Mouse (Mus musculus) gastrocnemius, postnatal 36 days (tissue): ENCODE results near the gene Cyp1a2. TPM values are rescaled to one million over a fixed set of nuclear protein-coding genes. Genes with fewer than 3 reads are reported as not detected.

ENCODE experiments used
- DNase-seq, 2 experiments: peaks; one replicate each; pipeline ENCODE4 v3.0.0; 2022
- intact Hi-C: fragments of 180-260 bp; cut with DNase I; formaldehyde crosslinking; loops from one replicate; pipeline ENCODE4 v1.15.1; 2025
- total RNA-seq, 2 experiments: library from RNA; stranded (reverse); gene quantifications; 2 replicates each; pipeline ENCODE4 v1.2.3; 2021

The Cyp1a2 gene
- total RNA-seq, 2 experiments from 2014 or later: not detected

DNA sequence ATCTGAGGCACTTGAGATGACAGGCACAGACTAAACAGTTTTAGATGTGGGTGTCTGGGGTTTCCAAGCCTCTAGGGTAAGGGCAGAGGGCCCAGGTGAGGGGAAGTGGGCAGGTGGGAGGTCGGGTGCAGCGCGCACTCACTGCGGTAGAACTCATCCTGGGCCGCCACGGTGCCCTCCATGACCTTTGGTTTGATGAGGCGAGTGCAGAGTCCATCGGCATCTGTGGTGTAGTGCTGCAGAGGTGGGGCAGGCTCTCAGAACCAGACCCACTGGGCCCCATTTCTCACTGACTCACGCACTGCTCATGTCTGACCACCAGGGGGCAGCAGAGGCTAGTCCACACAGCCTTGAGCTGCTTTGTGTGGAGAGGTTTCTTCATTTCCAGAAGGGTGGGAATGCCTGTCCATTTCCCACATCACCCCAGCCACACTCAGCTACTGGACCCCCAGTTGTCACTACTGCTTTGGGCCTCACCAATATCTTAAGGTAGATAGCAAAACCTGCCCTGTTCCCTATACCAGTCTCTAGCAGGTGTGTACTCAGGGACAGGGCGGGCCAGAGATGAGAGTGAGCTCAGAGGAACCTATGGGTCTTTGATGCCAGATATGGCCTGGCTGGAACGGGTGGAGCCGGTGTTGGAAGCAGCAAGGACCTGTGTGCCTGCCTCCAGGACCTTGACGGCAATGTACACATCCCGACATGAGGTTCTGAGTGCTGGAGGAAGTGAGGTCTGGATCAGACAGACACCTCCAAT is 54.2 kb downstream of the Cyp1a2 start:
- intact Hi-C loops: loop anchor here (1.0 kb wide), 1 partner anchor 26 kb away; no protein-coding TSS in a partner anchor
- peak; percentile 69 to 74 for DNase-seq

DNA sequence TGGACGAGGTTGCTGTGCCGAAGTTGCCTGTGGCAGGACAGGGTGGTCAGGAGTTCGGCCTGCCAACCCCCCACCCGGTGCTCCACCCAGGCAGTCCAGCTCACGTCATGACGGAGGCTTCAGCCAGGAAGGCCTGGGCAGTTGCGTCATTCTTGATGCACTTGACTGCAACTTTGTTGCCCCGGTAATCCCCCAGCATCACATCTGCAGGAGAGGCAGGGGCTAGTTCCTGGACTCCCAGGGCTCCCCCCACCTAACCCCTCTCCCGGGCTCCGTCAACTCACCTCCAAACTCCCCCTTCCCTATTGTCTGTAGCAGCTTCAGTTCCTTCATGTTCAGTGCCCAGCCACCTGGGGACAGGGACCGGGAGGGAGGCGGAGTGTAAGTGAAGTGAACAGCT is 54.8 kb downstream of the Cyp1a2 start:
- DNase-seq: no peak
- intact Hi-C loops: loop anchor here (1.0 kb wide), 1 partner anchor 27 kb away; no protein-coding TSS in a partner anchor

DNA sequence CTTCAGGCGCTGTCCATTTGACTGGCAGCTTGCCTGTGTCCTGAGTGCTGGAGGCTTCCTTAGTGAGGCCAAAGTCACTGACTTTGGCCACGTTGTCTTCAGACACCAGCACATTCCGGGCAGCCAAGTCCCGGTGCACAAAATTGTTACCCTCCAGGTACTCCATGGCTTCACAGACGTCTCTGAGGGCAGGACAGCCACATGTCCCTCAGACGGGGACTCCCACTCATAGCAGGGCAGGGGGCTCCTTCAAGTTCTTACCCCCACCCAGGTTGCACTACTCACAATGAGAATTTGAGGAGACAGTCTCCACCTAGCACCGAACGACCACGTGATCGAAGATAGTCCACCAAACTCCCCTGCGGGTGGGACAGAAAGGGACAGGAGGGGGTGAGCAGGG is 55.6 kb downstream of the Cyp1a2 start:
- intact Hi-C loops: no loop called here
- DNase-seq: no peak

DNA sequence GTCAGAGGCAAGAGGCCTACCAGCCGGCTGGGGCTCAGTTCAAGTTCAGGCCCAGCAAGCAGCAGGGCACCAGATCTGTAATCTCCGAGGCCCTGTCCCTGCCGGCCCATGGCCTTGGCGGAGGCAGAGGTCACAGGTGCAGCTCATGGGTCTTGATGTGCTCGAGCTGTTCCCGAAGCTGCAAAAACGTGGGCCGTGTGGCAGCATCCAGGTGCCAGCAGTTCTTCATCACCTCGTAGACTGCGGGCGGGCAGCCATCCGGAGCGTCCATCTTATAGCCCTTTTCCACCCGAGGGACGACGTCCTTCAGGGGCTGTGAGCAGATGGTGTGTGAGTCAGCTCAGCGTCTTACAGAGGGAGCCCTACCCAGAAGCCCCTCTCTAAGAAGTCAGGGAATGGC is 56.3 kb downstream of the Cyp1a2 start:
- intact Hi-C loops: no loop called here
- DNase-seq: no peak

Other genes starting within 250 kb of the Cyp1a2 start
- gene Ppcdc, start 243.6 kb downstream of the Cyp1a2 start, total RNA-seq: 1 to 10 TPM; 7.1 to 7.7 TPM
- under 1 TPM; 0.66 to 0.74 TPM for gene Scamp5, start 215.6 kb downstream of the Cyp1a2 start, total RNA-seq
- not detected for gene Rpp25, start 179.7 kb downstream of the Cyp1a2 start, total RNA-seq
- 1,000 to 10,000 TPM; 1,357 to 1,404 TPM for gene Cox5a, start 162.4 kb downstream of the Cyp1a2 start, total RNA-seq
- 1 to 10 TPM; 4.0 to 5.5 TPM for gene Fam219b, start 146.2 kb downstream of the Cyp1a2 start, total RNA-seq
- gene Mpi, start 130.9 kb downstream of the Cyp1a2 start, total RNA-seq: 10 to 100 TPM; 80.9 to 83.7 TPM
- gene Scamp2, start 122.8 kb downstream of the Cyp1a2 start, total RNA-seq: 10 to 100 TPM; 33.8 to 37.3 TPM
- 1 to 10 TPM; 4.3 to 6.0 TPM for gene Ulk3, start 94.3 kb downstream of the Cyp1a2 start, total RNA-seq
- gene Cplx3, start 77.4 kb downstream of the Cyp1a2 start, total RNA-seq: not detected
- not detected for gene Lman1l, start 62.9 kb downstream of the Cyp1a2 start, total RNA-seq
- gene Csk, start 30.1 kb downstream of the Cyp1a2 start, total RNA-seq: 1 to 10 TPM; 8.5 to 9.5 TPM
- gene Cyp1a1, start 4.2 kb upstream of the Cyp1a2 start, total RNA-seq: under 1 TPM; 0.26 to 0.57 TPM
- 1 to 10 TPM; 4.8 to 6.3 TPM for gene Edc3, start 24.8 kb upstream of the Cyp1a2 start, total RNA-seq
- gene Clk3, start 82.2 kb upstream of the Cyp1a2 start, total RNA-seq: 10 to 100 TPM; 35.9 to 37.7 TPM
- gene Arid3b, start 153.1 kb upstream of the Cyp1a2 start, total RNA-seq: 1 to 10 TPM; 2.4 to 3.5 TPM
- 10 to 100 TPM; 65.2 to 80.4 TPM for gene Ubl7, start 227.3 kb upstream of the Cyp1a2 start, total RNA-seq